ENCODE assay signal across 8 mouse cellular contexts in genomic region chr4:106562006-106562405, GRCm38 (mm10). TPM values are rescaled to one million over a fixed set of nuclear protein-coding genes. Genes with fewer than 3 reads are reported as not detected.
DNase-seq lines count a peak whose midpoint lies in the region; ATAC-seq and TF ChIP-seq lines count a peak whose summit lies in the region.

No protein-coding gene starts in this region.

- peaks cover 32% of the 10 kb centered on the region for H3K4me1 ChIP-seq in lung, embryonic 15.5 days
- peaks cover 32% of the 10 kb centered on the region for H3K4me1 ChIP-seq in embryonic facial prominence, embryonic 13.5 days
- peaks cover 19% of the 10 kb centered on the region for H3K4me1 ChIP-seq in limb, embryonic 11.5 days (ENCODE audit: control insufficient read depth, insufficient read depth, low read length)
- H3K4me1 ChIP-seq in small intestine, adult 2 months (ENCODE audit: control insufficient read depth, insufficient read depth, insufficient read length, low read length): peaks cover 18% of the 10 kb centered on the region

- TF ChIP-seq POLR2A in small intestine, adult 2 months (IDR thresholded peaks at IDR 0.05; ENCODE audit: low read depth, low read length): no peak

- H3K9ac ChIP-seq in lung, embryonic 15.5 days: peak overlapping the region; percentile 53
- peak overlapping the region; percentile 84 for H3K9ac ChIP-seq in embryonic facial prominence, embryonic 13.5 days
- peak overlapping the region; percentile 80 for H3K9ac ChIP-seq in limb, embryonic 11.5 days (ENCODE audit: low read length)

- 4% methylated on average over 6 of the region's 6 CpGs for WGBS in lung, embryonic 15.5 days
- WGBS in embryonic facial prominence, embryonic 13.5 days: 15% methylated on average over 6 of the region's 6 CpGs
- WGBS in limb, embryonic 11.5 days: 22% methylated on average over 6 of the region's 6 CpGs
- WGBS in small intestine, adult 2 months: 5% methylated on average over 6 of the region's 6 CpGs

- TF ChIP-seq CTCF in small intestine, adult 2 months (IDR thresholded peaks at IDR 0.05; ENCODE audit: extremely low read depth, insufficient read length, insufficient replicate concordance, low read depth, low read length): no peak

- peak overlapping the region; percentile 83 for H3K4me3 ChIP-seq in lung, embryonic 15.5 days
- H3K4me3 ChIP-seq in embryonic facial prominence, embryonic 13.5 days: peak overlapping the region; percentile 91
- H3K4me3 ChIP-seq in limb, embryonic 11.5 days (ENCODE audit: low read depth, low read length): peak overlapping the region; percentile 98
- peak overlapping the region; percentile 74 for H3K4me3 ChIP-seq in small intestine, adult 2 months (ENCODE audit: low read depth, low read length)

- H3K36me3 ChIP-seq in lung, embryonic 15.5 days: peaks cover 17% of the 10 kb centered on the region
- H3K36me3 ChIP-seq in embryonic facial prominence, embryonic 13.5 days: peaks cover 28% of the 10 kb centered on the region
- H3K36me3 ChIP-seq in limb, embryonic 11.5 days (ENCODE audit: control insufficient read depth, insufficient read depth, low read length): peaks cover 18% of the 10 kb centered on the region
- peaks cover 25% of the 10 kb centered on the region for H3K36me3 ChIP-seq in small intestine, adult 2 months (ENCODE audit: control insufficient read depth, insufficient read depth, low read length)

- no peak for DNase-seq in lung, postnatal 25 days (ENCODE audit: low spot score)
- DNase-seq in limb, embryonic 11.5 days (ENCODE audit: low spot score): no peak
- DNase-seq in layer of hippocampus, adult 8-10 months (ENCODE audit: low spot score in 2 of 2): no peak
- DNase-seq in adipocyte (ENCODE audit: low spot score): no peak
- no peak for DNase-seq in lung, postnatal 36 days

- no peaks in the 10 kb centered on the region for H3K9me3 ChIP-seq in lung, embryonic 15.5 days
- no peaks in the 10 kb centered on the region for H3K9me3 ChIP-seq in embryonic facial prominence, embryonic 13.5 days
- H3K9me3 ChIP-seq in limb, embryonic 11.5 days (ENCODE audit: control insufficient read depth, low read length): no peaks in the 10 kb centered on the region

- no peak for ATAC-seq in lung, embryonic 15.5 days (ENCODE audit: borderline replicate concordance, extremely low read depth, low FRiP score, low TSS enrichment)
- ATAC-seq in embryonic facial prominence, embryonic 13.5 days (ENCODE audit: insufficient number of reproducible peaks, insufficient read depth, low FRiP score, low TSS enrichment, low read depth): no peak
- no peak for ATAC-seq in limb, embryonic 11.5 days (ENCODE audit: insufficient number of reproducible peaks, low FRiP score, low TSS enrichment, low read depth)

- H3K27ac ChIP-seq in lung, embryonic 15.5 days: no peak overlapping the region
- H3K27ac ChIP-seq in embryonic facial prominence, embryonic 13.5 days: no peak overlapping the region
- no peak overlapping the region for H3K27ac ChIP-seq in limb, embryonic 11.5 days (replicated peaks; ENCODE audit: low read depth, low read length)
- peak overlapping the region; percentile 66; the same call in 1 of the 2 replicates for H3K27ac ChIP-seq in small intestine, adult 2 months (ENCODE audit: insufficient read depth, low read depth, low read length)

- peak overlapping the region; percentile 95 for H3K4me2 ChIP-seq in lung, embryonic 15.5 days
- peak overlapping the region; percentile 83 for H3K4me2 ChIP-seq in embryonic facial prominence, embryonic 13.5 days
- peak overlapping the region; percentile 82 for H3K4me2 ChIP-seq in limb, embryonic 11.5 days (ENCODE audit: low read depth, severe bottlenecking)

- no peaks in the 10 kb centered on the region for H3K27me3 ChIP-seq in lung, embryonic 15.5 days
- no peaks in the 10 kb centered on the region for H3K27me3 ChIP-seq in embryonic facial prominence, embryonic 13.5 days
- no peaks in the 10 kb centered on the region for H3K27me3 ChIP-seq in limb, embryonic 11.5 days (ENCODE audit: control insufficient read depth, insufficient read depth, low read length)
- no peaks in the 10 kb centered on the region for H3K27me3 ChIP-seq in small intestine, adult 2 months (ENCODE audit: control insufficient read depth, insufficient read depth, low read length)

RNA-seq across cellular contexts. Expression of gene Dhcr24, which starts 1.2 kb away (rescaled TPM):
- polyA plus RNA-seq in lung, embryonic 15.5 days (2015; fragmentation: Nextera tagmentation; extraction: Ambion mirVana): 4.6 and 4.9 TPM in 2 replicates
- 6.9 TPM in 2 replicates for polyA plus RNA-seq in embryonic facial prominence, embryonic 13.5 days (2015; fragmentation: Nextera tagmentation; extraction: Ambion mirVana)
- polyA plus RNA-seq in limb, embryonic 11.5 days (2014; fragmentation: Nextera tagmentation; extraction: Ambion mirVana): 23.6 and 25.9 TPM in 2 replicates
- 61.3 and 205 TPM in 2 replicates for polyA plus RNA-seq in small intestine, adult 2 months (2012; rRNA removed)
- total RNA-seq in layer of hippocampus, adult 8-10 months (2022): 10 to 100 TPM; 66.0 to 86.5 (median 75.9) TPM

RNA-seq across cellular contexts. Expression of gene Lexm, which starts 55.0 kb away (rescaled TPM):
- polyA plus RNA-seq in lung, embryonic 15.5 days (2015; fragmentation: Nextera tagmentation; extraction: Ambion mirVana): not detected in 2 replicates
- polyA plus RNA-seq in embryonic facial prominence, embryonic 13.5 days (2015; fragmentation: Nextera tagmentation; extraction: Ambion mirVana): not detected in 2 replicates
- polyA plus RNA-seq in limb, embryonic 11.5 days (2014; fragmentation: Nextera tagmentation; extraction: Ambion mirVana): 0.33 TPM in 1 of 2 replicates, not detected in the other
- not detected in 2 replicates for polyA plus RNA-seq in small intestine, adult 2 months (2012; rRNA removed)
- total RNA-seq in layer of hippocampus, adult 8-10 months (2022): not detected
